Mouse (Mus musculus) heart, embryonic 14.5 days (tissue): Measurements from ENCODE around the gene Fgfr2. TPM values are rescaled to one million over a fixed set of nuclear protein-coding genes. Genes with fewer than 3 reads are reported as not detected.

Experiments used
- ATAC-seq: fragments of 200-750 bp; cut with Nextera tagmentation; 2 replicates; pipeline ENCODE4 v1.8.0; 2017; ENCODE audit warnings: low read depth, moderate TSS enrichment; ENCODE audit not compliant: insufficient number of reproducible peaks, insufficient read depth, low FRiP score
- H3K27ac ChIP-seq, 2 experiments: fragments of 200-500 bp in 1 of 2; fragments of 300-500 bp in 1 of 2; sonication (generic) in 1 of 2; replicated peaks in 1 of 2; 2 replicates each; pipeline ENCODE4 v1.5.1; 2012 to 2014; ENCODE audit warnings: low read depth in 2 of 2, low read length in 2 of 2, control low read depth in 1 of 2, mild to moderate bottlenecking in 1 of 2, mixed read lengths in 1 of 2; ENCODE audit not compliant: control insufficient read depth in 1 of 2, insufficient read depth in 1 of 2
- H3K27me3 ChIP-seq: fragments of 300-500 bp; sonication (generic); 2 replicates; pipeline ENCODE4 v1.6.1; 2014; ENCODE audit warnings: mild to moderate bottlenecking, low read length, control low read depth; ENCODE audit not compliant: control insufficient read depth, insufficient read depth
- H3K36me3 ChIP-seq: fragments of 300-500 bp; sonication (generic); 2 replicates; pipeline ENCODE4 v1.6.1; 2014; ENCODE audit warnings: mild to moderate bottlenecking, control low read depth, low read length, mixed read lengths; ENCODE audit not compliant: control insufficient read depth, insufficient read depth
- H3K4me1 ChIP-seq, 2 experiments: fragments of 200-500 bp in 1 of 2; fragments of 300-500 bp in 1 of 2; sonication (generic) in 1 of 2; 2 replicates each; pipeline ENCODE4 v1.6.1; 2012 to 2014; ENCODE audit warnings: low read length in 2 of 2, control low read depth in 1 of 2, mixed read lengths in 1 of 2; ENCODE audit not compliant: control insufficient read depth in 2 of 2, insufficient read depth in 2 of 2
- H3K4me2 ChIP-seq: fragments of 300-500 bp; sonication (generic); 2 replicates; pipeline ENCODE4 v1.6.1; 2014; ENCODE audit warnings: mild to moderate bottlenecking, low read length
- H3K4me3 ChIP-seq, 2 experiments: fragments of 200-500 bp in 1 of 2; fragments of 300-500 bp in 1 of 2; sonication (generic) in 1 of 2; 2 replicates each; pipeline ENCODE4 v1.5.1; 2012 to 2014; ENCODE audit warnings: low read length in 2 of 2, mild to moderate bottlenecking in 2 of 2, control low read depth in 1 of 2, low read depth in 1 of 2, moderate library complexity in 1 of 2; ENCODE audit not compliant: control insufficient read depth in 1 of 2, insufficient read depth in 1 of 2
- H3K9ac ChIP-seq: fragments of 300-500 bp; sonication (generic); 2 replicates; pipeline ENCODE4 v1.6.1; 2014; ENCODE audit warnings: mild to moderate bottlenecking, low read length
- H3K9me3 ChIP-seq: fragments of 300-500 bp; sonication (generic); 2 replicates; pipeline ENCODE4 v1.6.1; 2016; ENCODE audit warnings: low read length, control low read depth; ENCODE audit not compliant: control insufficient read depth
- WGBS: fragments of 180-500 bp; shearing (Covaris S2); extraction: QIAGEN DNeasy Blood & Tissue Kit; methylation state at CpG from one replicate; pipeline ENCODE4 v1.1.7; 2014; 5-methylcytosine and 5-hydroxymethylcytosine counted together
- polyA plus RNA-seq: library from polyadenylated mRNA; unstranded; fragments of >200 nt; fragmentation: Nextera tagmentation; extraction: Ambion mirVana; gene quantifications from 2 replicates; pipeline ENCODE4 v1.2.1, GENCODE M21; 2014

Fgfr2 gene
- polyA plus RNA-seq, 1 experiment from 2014 or later: 22.4 TPM

- Histone ChIP-seq H3K4me1 (peaks cover 8 to 21% of the 10 kb centered on the region in 2 experiments; a peak in 3 of 4 replicates), H3K4me2 (no peak overlapping the region), H3K4me3 (no peak overlapping the region), H3K27ac (no peak overlapping the region), H3K9me3 (no peaks in the 10 kb centered on the region), H3K9ac (no peak overlapping the region), H3K27me3 (no peaks in the 10 kb centered on the region), H3K36me3 (no peaks in the 10 kb centered on the region)
- 11% methylated on average over 3 of the region's 3 CpGs for WGBS
- no peak for ATAC-seq
Measured at GRCm38 (mm10) chr7:132261885-132262284, 861.3 kb downstream of the Fgfr2 start.

DNA sequence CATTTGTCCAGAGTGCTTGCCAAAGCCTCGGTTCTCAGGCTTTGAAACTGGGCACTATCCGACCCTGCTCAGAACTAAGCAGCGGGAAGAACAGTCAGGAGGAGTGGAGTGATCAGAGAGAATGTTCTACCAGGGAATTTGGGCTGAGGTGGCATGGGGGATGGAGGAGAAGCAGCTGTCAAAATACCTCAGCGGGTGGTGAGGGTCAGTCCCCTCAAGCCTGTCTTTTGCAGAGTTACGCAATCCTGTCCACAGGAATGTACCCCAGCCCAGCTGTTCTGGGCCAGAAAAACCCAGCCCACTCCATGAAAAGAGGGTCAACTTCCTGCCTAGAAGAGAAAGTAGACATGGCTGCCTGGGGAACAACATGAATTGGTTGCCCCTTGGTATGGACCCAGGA is 862.5 kb downstream of the Fgfr2 start:
- peaks cover 8 to 21% of the 10 kb centered on the region in 2 experiments; a peak in 3 of 4 replicates for H3K4me1 ChIP-seq
- no peak overlapping the region for H3K4me3 ChIP-seq
- no peaks in the 10 kb centered on the region for H3K27me3 ChIP-seq
- H3K9ac ChIP-seq: no peak overlapping the region
- 67% methylated on average over 5 of the region's 5 CpGs for WGBS
- no peaks in the 10 kb centered on the region for H3K9me3 ChIP-seq
- H3K4me2 ChIP-seq: no peak overlapping the region
- no peak for ATAC-seq
- H3K36me3 ChIP-seq: no peaks in the 10 kb centered on the region
- no peak overlapping the region for H3K27ac ChIP-seq

- Histone ChIP-seq H3K9ac (no peak overlapping the region), H3K9me3 (no peaks in the 10 kb centered on the region), H3K27me3 (no peaks in the 10 kb centered on the region), H3K36me3 (no peaks in the 10 kb centered on the region), H3K27ac (no peak overlapping the region), H3K4me1 (peaks cover 5 to 14% of the 10 kb centered on the region in 2 experiments; a peak in 2 of 4 replicates), H3K4me2 (no peak overlapping the region), H3K4me3 (no peak overlapping the region)
- 50% methylated on average over 7 of the region's 7 CpGs for WGBS
- no peak for ATAC-seq
Measured at GRCm38 (mm10) chr7:132258817-132259216, 864.3 kb downstream of the Fgfr2 start.

GRCm38 (mm10) chr7:132258216-132258615 is 864.9 kb downstream of the Fgfr2 start:
- no peaks in the 10 kb centered on the region for H3K9me3 ChIP-seq
- no peaks in the 10 kb centered on the region for H3K36me3 ChIP-seq
- WGBS: 75% methylated on average over 5 of the region's 5 CpGs
- peaks cover 5 to 13% of the 10 kb centered on the region in 2 experiments; a peak in 2 of 4 replicates for H3K4me1 ChIP-seq
- no peak overlapping the region for H3K27ac ChIP-seq
- H3K4me2 ChIP-seq: no peak overlapping the region
- H3K27me3 ChIP-seq: no peaks in the 10 kb centered on the region
- H3K4me3 ChIP-seq: no peak overlapping the region
- no peak for ATAC-seq
- no peak overlapping the region for H3K9ac ChIP-seq

DNA sequence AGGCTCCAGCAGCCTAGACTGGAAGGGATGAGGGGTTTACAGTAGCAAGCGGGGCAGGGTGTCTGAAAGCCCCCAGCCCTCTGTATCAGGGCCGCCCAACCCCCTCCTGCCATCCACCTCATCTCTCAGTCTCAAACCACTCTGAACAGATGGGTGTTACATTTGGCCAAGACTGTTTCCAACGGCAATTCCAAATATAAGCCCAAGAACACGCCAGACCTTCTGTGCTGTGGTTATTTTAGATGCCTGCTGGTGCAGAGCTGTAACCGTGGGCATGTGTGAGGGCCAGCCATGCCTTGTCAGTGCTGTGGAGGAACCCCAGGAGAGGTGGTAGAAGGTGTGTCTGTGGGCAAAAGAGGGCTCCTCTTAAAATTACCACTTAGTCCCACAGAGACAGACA is 869.6 kb downstream of the Fgfr2 start:
- whole genome bisulfite sequencing: 81% methylated on average over 5 of the region's 5 CpGs
- no peak overlapping the region for H3K27ac ChIP-seq
- no peak overlapping the region for H3K4me2 ChIP-seq
- no peaks in the 10 kb centered on the region for H3K9me3 ChIP-seq
- H3K4me3 ChIP-seq: no peak overlapping the region
- no peak for ATAC-seq
- no peaks in the 10 kb centered on the region for H3K4me1 ChIP-seq
- no peak overlapping the region for H3K9ac ChIP-seq
- no peaks in the 10 kb centered on the region for H3K27me3 ChIP-seq
- H3K36me3 ChIP-seq: no peaks in the 10 kb centered on the region

GRCm38 (mm10) chr7:132253078-132253477 is 870.1 kb downstream of the Fgfr2 start:
- H3K4me2 ChIP-seq: no peak overlapping the region

GRCm38 (mm10) chr7:132249563-132250119 is 873.5 kb downstream of the Fgfr2 start:
- Histone ChIP-seq H3K9ac (no peak overlapping the region), H3K4me2 (no peak overlapping the region), H3K36me3 (no peaks in the 10 kb centered on the region), H3K4me1 (no peaks in the 10 kb centered on the region), H3K9me3 (no peaks in the 10 kb centered on the region), H3K27me3 (no peaks in the 10 kb centered on the region), H3K27ac (no peak overlapping the region), H3K4me3 (no peak overlapping the region)
- 50% methylated on average over 10 of the region's 10 CpGs for WGBS
- ATAC-seq: no peak

More at GRCm38 (mm10) chr7:132253078-132253477, 870.1 kb downstream of the Fgfr2 start:
- no peak overlapping the region for H3K27ac ChIP-seq
- no peak overlapping the region for H3K4me3 ChIP-seq
- WGBS: 92% methylated on average over 4 of the region's 4 CpGs
- H3K36me3 ChIP-seq: no peaks in the 10 kb centered on the region
- no peaks in the 10 kb centered on the region for H3K9me3 ChIP-seq
- ATAC-seq: no peak
- H3K4me1 ChIP-seq: no peaks in the 10 kb centered on the region
- H3K9ac ChIP-seq: no peak overlapping the region
- H3K27me3 ChIP-seq: no peaks in the 10 kb centered on the region

- ATAC-seq: no peak
- H3K36me3 ChIP-seq: no peaks in the 10 kb centered on the region
- no peaks in the 10 kb centered on the region for H3K9me3 ChIP-seq
- WGBS: 42% methylated on average over 11 of the region's 11 CpGs
- H3K4me2 ChIP-seq: no peak overlapping the region
- no peak overlapping the region for H3K4me3 ChIP-seq
- no peak overlapping the region for H3K27ac ChIP-seq
- no peak overlapping the region for H3K9ac ChIP-seq
- peaks cover 2 to 3% of the 10 kb centered on the region in 2 experiments; a peak in 1 of 4 replicates for H3K4me1 ChIP-seq
- no peaks in the 10 kb centered on the region for H3K27me3 ChIP-seq
Measured at GRCm38 (mm10) chr7:132247567-132247966, 875.6 kb downstream of the Fgfr2 start.
